Mouse (Mus musculus): Measurements from ENCODE around the gene Lyl1. TPM values are rescaled to one million over a fixed set of nuclear protein-coding genes. Genes with fewer than 3 reads are reported as not detected.

The Lyl1 gene
- polyA plus RNA-seq, 1 experiment = not detected

DNA sequence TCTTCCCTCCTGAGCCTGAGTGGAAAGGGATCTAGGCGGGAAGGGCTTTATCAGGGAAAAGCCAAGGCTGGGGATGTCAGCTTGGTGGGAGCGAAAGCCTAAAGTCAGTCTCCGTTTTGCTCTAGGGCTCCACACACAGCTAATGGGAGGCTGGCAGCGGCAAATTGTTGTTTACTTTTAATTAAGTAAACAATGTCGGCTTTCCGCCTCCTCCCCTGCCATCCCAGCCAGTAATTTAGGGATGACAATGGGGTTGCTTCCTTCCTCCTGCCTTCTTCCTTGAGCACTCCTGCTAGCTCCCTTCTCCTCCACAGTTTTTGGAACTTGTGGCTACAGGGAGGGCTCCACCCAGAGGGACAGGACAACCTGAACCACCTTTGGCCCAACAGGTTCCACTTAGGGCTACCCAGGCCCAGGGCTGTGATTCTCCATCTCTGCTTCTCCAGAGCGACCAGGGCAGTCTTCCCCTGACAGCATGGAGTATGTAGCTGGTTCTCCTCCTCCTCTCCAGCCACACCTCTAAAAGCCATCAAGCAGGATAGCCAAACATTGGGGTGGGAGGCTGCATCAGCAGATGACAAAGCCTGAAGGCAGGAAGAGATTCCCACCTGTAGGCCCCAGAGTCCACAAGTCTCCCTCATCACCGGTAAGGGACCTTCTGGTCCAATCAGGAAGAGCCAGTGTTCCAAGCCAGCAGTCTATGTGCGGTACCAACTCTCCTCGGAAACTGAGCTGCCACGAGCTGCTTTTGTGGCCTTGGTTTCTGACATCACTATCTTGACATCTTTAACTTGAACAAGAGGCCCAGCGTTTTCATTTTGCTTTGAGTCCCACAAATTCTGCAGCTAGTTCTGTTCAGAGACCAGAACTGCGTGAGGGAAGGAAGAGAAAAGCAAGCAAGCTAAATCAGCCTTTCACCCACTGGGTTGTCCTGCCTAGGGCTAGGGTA, 39.9 kb downstream of the Lyl1 start:
- no peaks in the 10 kb centered on the region for H3K36me3 ChIP-seq (ENCODE audit: control insufficient read depth, insufficient read depth, low read length, poor library complexity, severe bottlenecking)
- H3K27ac ChIP-seq (ENCODE audit: insufficient read depth, low read length) = no peak overlapping the region
- H3K4me1 ChIP-seq (ENCODE audit: control insufficient read depth, insufficient read depth, low read length) = peaks cover 8% of the 10 kb centered on the region
- TF ChIP-seq EP300 (IDR thresholded peaks at IDR 0.05; ENCODE audit: insufficient read depth, low read depth, low read length) = no peak
- no peak for TF ChIP-seq CTCF (IDR thresholded peaks at IDR 0.05; ENCODE audit: low read depth, low read length)
- no peak for TF ChIP-seq POLR2A (IDR thresholded peaks at IDR 0.05; ENCODE audit: insufficient read depth, low read length)
- no peak overlapping the region for H3K9ac ChIP-seq (ENCODE audit: low read depth, poor library complexity, severe bottlenecking)
- H3K4me3 ChIP-seq (ENCODE audit: low read depth, low read length) = no peak overlapping the region
- no peaks in the 10 kb centered on the region for H3K9me3 ChIP-seq (replicated peaks; ENCODE audit: control insufficient read depth, insufficient read depth, low read length, poor library complexity, severe bottlenecking)
- no peaks in the 10 kb centered on the region for H3K27me3 ChIP-seq (ENCODE audit: control insufficient read depth, insufficient read depth, low read length, poor library complexity, severe bottlenecking)

DNA sequence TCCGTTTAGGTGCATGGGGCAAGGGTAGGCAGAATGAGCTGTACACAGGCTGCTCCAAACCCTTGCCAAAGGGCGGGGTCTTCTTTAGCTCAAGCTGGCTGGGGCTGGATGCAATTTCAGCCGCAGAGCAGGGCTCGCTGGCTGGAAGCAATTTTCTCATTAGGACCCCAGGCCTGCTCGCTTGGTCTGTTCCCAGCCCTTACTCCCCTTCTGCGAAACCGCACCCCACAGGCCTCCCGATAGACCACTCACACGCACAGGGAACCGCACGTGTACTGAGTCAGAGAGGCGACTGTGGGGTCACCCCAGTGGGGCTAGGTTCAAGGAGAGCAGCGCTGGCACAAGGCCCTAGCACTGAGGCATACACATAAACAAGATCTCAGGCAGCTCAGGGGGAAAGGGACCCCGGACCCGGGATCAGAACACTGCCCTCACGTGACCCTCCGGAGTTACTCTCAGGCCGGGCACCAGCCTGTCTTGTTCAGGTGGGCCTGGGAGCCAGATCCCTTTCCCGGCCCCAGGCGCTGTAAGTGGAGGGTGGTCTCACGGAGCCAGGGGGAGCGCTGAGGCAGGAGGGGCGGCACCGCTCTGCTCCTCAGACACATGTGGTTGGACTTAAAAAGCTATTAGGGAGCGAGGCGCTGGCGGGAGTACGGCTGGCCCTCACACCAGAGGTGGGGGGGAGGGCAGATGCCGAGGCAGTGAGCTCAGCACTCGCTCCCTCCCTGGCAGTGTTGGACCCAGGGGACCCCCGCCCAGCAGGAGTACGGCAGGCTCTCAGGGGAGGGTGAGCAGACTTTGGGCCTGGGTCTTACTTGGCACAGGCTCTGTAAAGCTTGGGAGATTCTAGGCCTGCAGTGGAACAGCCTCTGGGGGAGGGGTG, 41.2 kb downstream of the Lyl1 start:
- H3K4me1 ChIP-seq (ENCODE audit: control insufficient read depth, insufficient read depth, low read length) = peaks cover 8% of the 10 kb centered on the region

DNA sequence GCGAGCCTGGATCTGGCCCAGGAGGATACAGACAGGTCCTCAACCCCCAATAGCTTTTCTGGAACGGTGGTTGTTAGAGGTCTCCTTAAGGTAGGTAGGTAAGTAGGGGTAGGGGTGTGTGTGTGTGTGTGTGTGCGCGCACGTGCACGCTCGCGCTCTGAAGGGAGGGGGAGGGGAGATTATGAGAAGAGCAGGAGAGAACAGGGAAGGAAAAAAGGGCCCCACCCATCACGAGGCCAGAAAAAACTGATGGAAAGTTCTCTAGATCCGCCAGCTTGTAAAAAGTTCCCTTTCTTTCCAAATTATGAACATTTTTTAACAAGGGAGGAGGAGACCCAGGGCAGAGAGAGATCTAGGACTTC, 41.8 kb downstream of the Lyl1 start:
- Histone ChIP-seq H3K9me3 (replicated peaks; ENCODE audit: control insufficient read depth, insufficient read depth, low read length, poor library complexity, severe bottlenecking) (no peaks in the 10 kb centered on the region), H3K27ac (ENCODE audit: insufficient read depth, low read length) (no peak overlapping the region), H3K4me1 (ENCODE audit: control insufficient read depth, insufficient read depth, low read length) (peaks cover 8% of the 10 kb centered on the region), H3K36me3 (ENCODE audit: control insufficient read depth, insufficient read depth, low read length, poor library complexity, severe bottlenecking) (no peaks in the 10 kb centered on the region), H3K9ac (ENCODE audit: low read depth, poor library complexity, severe bottlenecking) (peak overlapping the region; percentile 40), H3K27me3 (ENCODE audit: control insufficient read depth, insufficient read depth, low read length, poor library complexity, severe bottlenecking) (no peaks in the 10 kb centered on the region), H3K4me3 (ENCODE audit: low read depth, low read length) (peak overlapping the region; percentile 19)
- TF ChIP-seq POLR2A (IDR thresholded peaks at IDR 0.05; ENCODE audit: insufficient read depth, low read length) = no peak

More for the DNA sequence above, 41.2 kb downstream of the Lyl1 start:
- TF ChIP-seq POLR2A (IDR thresholded peaks at IDR 0.05; ENCODE audit: insufficient read depth, low read length) (no peak), CTCF (IDR thresholded peaks at IDR 0.05; ENCODE audit: low read depth, low read length) (no peak), EP300 (IDR thresholded peaks at IDR 0.05; ENCODE audit: insufficient read depth, low read depth, low read length) (no peak)
- H3K27me3 ChIP-seq (ENCODE audit: control insufficient read depth, insufficient read depth, low read length, poor library complexity, severe bottlenecking) = no peaks in the 10 kb centered on the region
- H3K4me3 ChIP-seq (ENCODE audit: low read depth, low read length) = peak overlapping the region; percentile 19
- no peaks in the 10 kb centered on the region for H3K9me3 ChIP-seq (replicated peaks; ENCODE audit: control insufficient read depth, insufficient read depth, low read length, poor library complexity, severe bottlenecking)
- H3K9ac ChIP-seq (ENCODE audit: low read depth, poor library complexity, severe bottlenecking) = peak overlapping the region; percentile 40
- H3K27ac ChIP-seq (ENCODE audit: insufficient read depth, low read length) = no peak overlapping the region
- no peaks in the 10 kb centered on the region for H3K36me3 ChIP-seq (ENCODE audit: control insufficient read depth, insufficient read depth, low read length, poor library complexity, severe bottlenecking)

DNA sequence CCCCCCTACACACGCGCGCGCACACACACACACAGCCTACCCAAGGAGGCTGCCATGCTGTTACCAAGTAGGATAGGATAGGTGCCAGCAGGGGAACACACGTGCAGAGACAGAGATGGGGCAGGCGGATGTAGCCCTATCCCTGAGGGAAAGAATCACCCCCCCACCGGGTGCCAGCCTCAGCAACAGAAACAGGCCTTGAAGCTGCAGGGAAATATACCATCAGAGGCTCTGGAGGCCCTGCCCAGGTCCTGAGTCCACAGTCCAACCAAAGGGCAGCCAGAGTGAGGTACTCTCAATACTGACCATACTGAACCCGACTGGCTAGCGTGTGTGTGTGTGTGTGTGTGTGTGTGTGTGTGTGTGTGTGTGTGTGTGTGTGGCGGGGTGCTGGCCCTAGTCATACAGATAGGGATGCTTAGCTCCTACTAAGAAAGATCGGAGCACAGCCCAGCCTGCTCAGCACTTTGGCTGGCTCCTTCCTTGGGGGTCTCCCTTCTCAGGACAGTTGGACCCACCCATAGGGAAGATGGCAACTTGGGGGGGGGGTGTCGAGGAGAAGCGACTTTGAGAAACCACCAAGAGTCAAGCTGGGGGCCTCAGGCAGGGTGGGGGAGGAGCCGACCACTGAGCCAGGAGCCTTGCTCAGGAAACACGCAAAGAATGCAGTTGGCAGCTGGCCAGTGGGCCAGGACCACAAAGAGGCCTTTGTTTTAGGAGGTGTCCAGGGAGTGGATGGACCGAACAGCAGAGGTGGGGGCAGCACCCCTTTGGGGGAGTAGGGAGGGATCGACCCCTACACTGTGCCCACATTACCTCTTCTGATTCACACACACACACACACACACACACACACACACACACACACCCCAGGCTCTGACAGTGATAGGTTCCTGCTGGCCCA, 42.5 kb downstream of the Lyl1 start:
- Histone ChIP-seq H3K4me3 (ENCODE audit: low read depth, low read length) (no peak overlapping the region), H3K9ac (ENCODE audit: low read depth, poor library complexity, severe bottlenecking) (no peak overlapping the region), H3K9me3 (replicated peaks; ENCODE audit: control insufficient read depth, insufficient read depth, low read length, poor library complexity, severe bottlenecking) (no peaks in the 10 kb centered on the region), H3K27me3 (ENCODE audit: control insufficient read depth, insufficient read depth, low read length, poor library complexity, severe bottlenecking) (no peaks in the 10 kb centered on the region), H3K4me1 (ENCODE audit: control insufficient read depth, insufficient read depth, low read length) (peaks cover 8% of the 10 kb centered on the region), H3K36me3 (ENCODE audit: control insufficient read depth, insufficient read depth, low read length, poor library complexity, severe bottlenecking) (no peaks in the 10 kb centered on the region), H3K27ac (ENCODE audit: insufficient read depth, low read length) (no peak overlapping the region)
- no peak for TF ChIP-seq EP300 (IDR thresholded peaks at IDR 0.05; ENCODE audit: insufficient read depth, low read depth, low read length)
- TF ChIP-seq POLR2A (IDR thresholded peaks at IDR 0.05; ENCODE audit: insufficient read depth, low read length) = no peak
- TF ChIP-seq CTCF (IDR thresholded peaks at IDR 0.05; ENCODE audit: low read depth, low read length) = no peak

DNA sequence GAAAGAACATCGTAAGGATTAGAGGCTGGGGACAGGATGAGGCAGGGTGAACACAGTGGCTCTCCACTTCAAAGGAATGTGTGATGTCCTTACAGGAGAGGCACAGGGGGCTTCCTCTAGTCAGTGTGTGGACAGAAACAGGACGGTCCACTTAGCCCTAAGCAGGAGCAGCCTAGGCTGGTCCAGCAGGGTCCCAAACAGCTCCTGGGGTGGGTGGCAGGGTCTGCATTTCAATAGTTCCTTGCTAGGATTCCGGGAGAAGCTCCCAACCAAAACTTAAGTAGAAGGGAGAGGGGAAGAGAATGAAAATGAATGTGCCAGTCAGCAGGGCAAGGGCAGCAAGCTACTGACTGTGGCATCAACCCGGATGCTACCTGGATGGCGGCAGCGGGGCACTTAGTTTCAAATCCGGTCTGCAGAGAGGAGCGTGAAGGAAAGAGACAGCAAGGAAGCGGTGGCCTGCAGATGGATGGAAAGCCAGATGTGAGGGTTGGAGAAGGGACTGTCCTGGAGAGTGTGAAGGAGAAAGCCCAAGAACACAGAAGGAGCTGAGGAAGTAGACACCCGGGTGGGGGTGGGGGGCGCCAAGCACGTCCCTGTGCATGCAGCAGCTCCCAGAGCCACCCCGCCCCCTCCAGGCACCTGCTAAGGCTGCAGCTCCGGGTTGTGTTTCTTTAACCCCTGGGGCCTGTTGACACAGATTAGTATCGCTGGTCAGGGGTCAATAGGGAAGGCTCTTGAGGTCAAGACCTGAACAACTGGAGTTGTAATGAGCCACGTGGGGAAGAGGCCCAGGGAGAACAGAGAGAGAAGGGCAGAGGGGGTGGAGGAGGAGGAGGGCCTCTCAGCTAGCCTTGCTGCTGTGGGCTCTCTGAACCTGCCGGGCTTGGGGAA, 44.0 kb downstream of the Lyl1 start:
- H3K27ac ChIP-seq (ENCODE audit: insufficient read depth, low read length) = no peak overlapping the region
- H3K4me3 ChIP-seq (ENCODE audit: low read depth, low read length) = no peak overlapping the region
- H3K36me3 ChIP-seq (ENCODE audit: control insufficient read depth, insufficient read depth, low read length, poor library complexity, severe bottlenecking) = no peaks in the 10 kb centered on the region
- H3K9ac ChIP-seq (ENCODE audit: low read depth, poor library complexity, severe bottlenecking) = no peak overlapping the region
- no peaks in the 10 kb centered on the region for H3K9me3 ChIP-seq (replicated peaks; ENCODE audit: control insufficient read depth, insufficient read depth, low read length, poor library complexity, severe bottlenecking)
- TF ChIP-seq EP300 (IDR thresholded peaks at IDR 0.05; ENCODE audit: insufficient read depth, low read depth, low read length) = peak; percentile 40; the same call in 1 of the 2 replicates
- TF ChIP-seq CTCF (IDR thresholded peaks at IDR 0.05; ENCODE audit: low read depth, low read length) = no peak
- TF ChIP-seq POLR2A (IDR thresholded peaks at IDR 0.05; ENCODE audit: insufficient read depth, low read length) = no peak
- H3K27me3 ChIP-seq (ENCODE audit: control insufficient read depth, insufficient read depth, low read length, poor library complexity, severe bottlenecking) = no peaks in the 10 kb centered on the region
- peaks cover 8% of the 10 kb centered on the region for H3K4me1 ChIP-seq (ENCODE audit: control insufficient read depth, insufficient read depth, low read length)

Measured in ES-Bruce4 (cell line).